Mouse (Mus musculus) urinary bladder, postnatal 36 days (tissue): Measurements from ENCODE around the gene Olfr1257.
"Not testable (repeated sequence)": the region's sequence is repeated elsewhere in the genome, so short reads cannot be mapped to it uniquely, and the experiment has no call there.

Source experiments
- DNase-seq, 2 experiments: peaks; one replicate each; pipeline ENCODE4 v3.0.0; 2022; ENCODE audit warnings: low spot score in 2 of 2, mixed read lengths in 1 of 2

Olfr1257 gene

GRCm38 (mm10) chr2:89878137-89878536 is at the start of gene Olfr1257:
Gene Olfr1257 (plus strand): TSS chr2:89878437.
- no peak for DNase-seq

- no peak for DNase-seq
These were observed 36.8 kb upstream of the Olfr1257 start, which contains the start of gene Olfr1256 for GRCm38 (mm10) chr2:89841455-89841854. Gene Olfr1256 (minus strand): TSS chr2:89841555.

- DNase-seq = no peak
These were observed 30.1 kb upstream of the Olfr1257 start, which contains the start of gene Olfr48 for GRCm38 (mm10) chr2:89848105-89848504. Gene Olfr48 (minus strand): TSS chr2:89848205.

GRCm38 (mm10) chr2:89849230-89849629 is 29.0 kb upstream of the Olfr1257 start:
- no peak for DNase-seq

GRCm38 (mm10) chr2:89912616-89913015 is 34.4 kb downstream of the Olfr1257 start:
- DNase-seq = not testable (repeated sequence)

GRCm38 (mm10) chr2:89927009-89927408 is 48.8 kb downstream of the Olfr1257 start, which contains the start of gene Olfr1258:
Gene Olfr1258 (plus strand): TSS chr2:89927309.
- no peak for DNase-seq
